ENCODE assay signal across 9 mouse cellular contexts in the genomic region with DNA sequence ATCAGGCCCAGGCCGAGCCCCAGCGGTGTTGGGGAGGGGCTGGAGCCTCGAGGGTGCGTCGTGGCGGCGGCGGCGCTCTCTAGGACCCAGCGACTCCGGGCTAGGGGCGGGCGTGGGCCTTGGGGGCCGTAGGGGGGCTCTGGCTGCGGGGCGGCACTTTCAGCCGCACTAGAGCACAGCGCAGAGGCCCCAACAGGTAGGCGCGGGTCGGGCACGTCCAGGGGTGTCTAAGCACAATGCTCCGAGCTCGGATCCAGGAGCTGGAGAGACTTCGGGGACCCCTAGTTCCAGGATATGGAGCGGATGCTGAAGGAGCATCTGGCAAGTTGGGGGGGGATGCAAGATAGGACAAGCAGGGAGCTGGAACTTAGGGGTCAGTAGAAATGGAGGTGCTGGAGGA. TPM values are rescaled to one million over a fixed set of nuclear protein-coding genes. Genes with fewer than 3 reads are reported as not detected.
A peak's percentile ranks its signal among the peaks of the same experiment; 100 is the strongest.
DNase-seq lines count a peak whose midpoint lies in the region; ATAC-seq and TF ChIP-seq lines count a peak whose summit lies in the region.
"Had no signal": no experiment of that assay in that cellular context is flagged by ENCODE, and none has a peak within 500 bp of the region (broad histone marks: within the 10 kb centered on the region; RNA-seq: fewer than 3 reads in every experiment).

No protein-coding gene starts in this region.

- no peaks in the 10 kb centered on the region for H3K27me3 ChIP-seq in testis, adult 2 months (ENCODE audit: control insufficient read depth, insufficient read depth, low read length)
- H3K27me3 ChIP-seq in forebrain, embryonic 16.5 days (replicated peaks; ENCODE audit: control insufficient read depth, insufficient read depth, low read length), result no peaks in the 10 kb centered on the region
- no peaks in the 10 kb centered on the region for H3K27me3 ChIP-seq in limb, embryonic 11.5 days (ENCODE audit: control insufficient read depth, insufficient read depth, low read length)
- H3K27me3 ChIP-seq in midbrain, embryonic 15.5 days (replicated peaks), result no peaks in the 10 kb centered on the region

- WGBS in forebrain, embryonic 16.5 days, result 0% methylated on average over 22 of the region's 26 CpGs
- WGBS in limb, embryonic 11.5 days, result 0% methylated on average over 26 of the region's 26 CpGs
- under 1% methylated on average over 26 of the region's 26 CpGs for WGBS in midbrain, embryonic 15.5 days

- H3K9me3 ChIP-seq in forebrain, embryonic 16.5 days (ENCODE audit: control insufficient read depth, low read length), result no peaks in the 10 kb centered on the region
- no peaks in the 10 kb centered on the region for H3K9me3 ChIP-seq in limb, embryonic 11.5 days (ENCODE audit: control insufficient read depth, low read length)
- no peaks in the 10 kb centered on the region for H3K9me3 ChIP-seq in midbrain, embryonic 15.5 days

- no peak for TF ChIP-seq POLR2A in testis, adult 2 months (IDR thresholded peaks at IDR 0.05; ENCODE audit: control insufficient read depth, low read depth, low read length)

- H3K4me2 ChIP-seq in forebrain, embryonic 16.5 days (ENCODE audit: low read length), result peak overlapping the region; percentile 94
- H3K4me2 ChIP-seq in limb, embryonic 11.5 days (ENCODE audit: low read depth, severe bottlenecking), result peak overlapping the region; percentile 93
- H3K4me2 ChIP-seq in midbrain, embryonic 15.5 days, result peak overlapping the region; percentile 64

- H3K9ac ChIP-seq in forebrain, embryonic 16.5 days (replicated peaks; ENCODE audit: low read depth, low read length), result peak overlapping the region; percentile 92
- H3K9ac ChIP-seq in limb, embryonic 11.5 days (ENCODE audit: low read length), result peak overlapping the region; percentile 75
- peak overlapping the region; percentile 59 for H3K9ac ChIP-seq in midbrain, embryonic 15.5 days

- no peak for TF ChIP-seq CTCF in testis, adult 2 months (IDR thresholded peaks at IDR 0.05; ENCODE audit: control insufficient read depth, insufficient read depth, insufficient replicate concordance, low read depth, low read length)

- no peak overlapping the region for H3K27ac ChIP-seq in testis, adult 2 months (ENCODE audit: control insufficient read depth, insufficient read depth, low read depth, low read length)
- H3K27ac ChIP-seq in forebrain, embryonic 16.5 days (ENCODE audit: low read length), result peak overlapping the region; percentile 93
- peak overlapping the region; percentile 74 for H3K27ac ChIP-seq in limb, embryonic 11.5 days (replicated peaks; ENCODE audit: low read depth, low read length)
- H3K27ac ChIP-seq in midbrain, embryonic 15.5 days, result peak overlapping the region; percentile 79

- DNase-seq in testis, postnatal 10 days (ENCODE audit: low spot score), result no peak
- DNase-seq in limb, embryonic 11.5 days (ENCODE audit: low spot score), result peak; percentile 89
- no peak for DNase-seq in urinary bladder, postnatal 10 days (ENCODE audit: low spot score)
- no peak for DNase-seq in frontal cortex, postnatal 25 days (ENCODE audit: low spot score in 2 of 2)

- H3K4me1 ChIP-seq in testis, adult 2 months (ENCODE audit: control insufficient read depth, insufficient read depth, low read length), result peaks cover 6% of the 10 kb centered on the region
- H3K4me1 ChIP-seq in forebrain, embryonic 16.5 days (replicated peaks; ENCODE audit: control insufficient read depth, insufficient read depth, low read length), result peaks cover 29% of the 10 kb centered on the region
- H3K4me1 ChIP-seq in limb, embryonic 11.5 days (ENCODE audit: control insufficient read depth, insufficient read depth, low read length), result peaks cover 17% of the 10 kb centered on the region
- peaks cover 38% of the 10 kb centered on the region for H3K4me1 ChIP-seq in midbrain, embryonic 15.5 days

- H3K4me3 ChIP-seq in testis, adult 2 months (ENCODE audit: control insufficient read depth, low read depth, low read length), result peak overlapping the region; percentile 39
- peak overlapping the region; percentile 91 for H3K4me3 ChIP-seq in forebrain, embryonic 16.5 days (replicated peaks; ENCODE audit: low read length)
- peak overlapping the region; percentile 54 for H3K4me3 ChIP-seq in limb, embryonic 11.5 days (ENCODE audit: low read depth, low read length)
- peak overlapping the region; percentile 67 for H3K4me3 ChIP-seq in midbrain, embryonic 15.5 days
- H3K4me3 ChIP-seq: megakaryocyte, embryonic 14.5 days had no signal

- ATAC-seq in forebrain, embryonic 16.5 days, result peak; percentile 86
- ATAC-seq in limb, embryonic 11.5 days (ENCODE audit: insufficient number of reproducible peaks, low FRiP score, low TSS enrichment, low read depth), result peak; percentile 81
- peak; percentile 86 for ATAC-seq in midbrain, embryonic 15.5 days (replicated peaks)
- ATAC-seq in erythroid progenitor cell, adult 5-6 weeks (replicated peaks; ENCODE audit: low FRiP score, poor library complexity, severe bottlenecking), result no peak

- no peaks in the 10 kb centered on the region for H3K36me3 ChIP-seq in testis, adult 2 months (ENCODE audit: control insufficient read depth, insufficient read depth, low read length)
- H3K36me3 ChIP-seq in forebrain, embryonic 16.5 days (ENCODE audit: control insufficient read depth, insufficient read depth), result peaks cover 26% of the 10 kb centered on the region
- H3K36me3 ChIP-seq in limb, embryonic 11.5 days (ENCODE audit: control insufficient read depth, insufficient read depth, low read length), result peaks cover 34% of the 10 kb centered on the region
- H3K36me3 ChIP-seq in midbrain, embryonic 15.5 days (replicated peaks), result peaks cover 33% of the 10 kb centered on the region

RNA-seq across cellular contexts. Expression of a gene that starts 0.3 kb away (rescaled TPM):
- 2.3 and 4.7 TPM in 2 replicates for polyA plus RNA-seq in testis, adult 2 months (2012; rRNA removed)
- 190 and 202 TPM in 2 replicates for polyA plus RNA-seq in forebrain, embryonic 16.5 days (2015; fragmentation: Nextera tagmentation; extraction: Ambion mirVana)
- polyA plus RNA-seq in limb, embryonic 11.5 days (2014; fragmentation: Nextera tagmentation; extraction: Ambion mirVana), result 485 and 517 TPM in 2 replicates
- polyA plus RNA-seq in midbrain, embryonic 15.5 days (2015; fragmentation: Nextera tagmentation; extraction: Ambion mirVana), result 153 and 181 TPM in 2 replicates
- not detected in 2 replicates for total RNA-seq in erythroid progenitor cell, adult 5-6 weeks (2015; ENCODE audit: low replicate concordance)
- total RNA-seq in erythroid progenitor cell, adult 5-6 weeks (2017; ENCODE audit: low replicate concordance), result not detected in 2 replicates

RNA-seq across cellular contexts. Expression of a gene that starts 23.9 kb away (rescaled TPM):
- polyA plus RNA-seq in testis, adult 2 months (2012; rRNA removed), result 40.8 and 41.6 TPM in 2 replicates
- 126 and 142 TPM in 2 replicates for polyA plus RNA-seq in forebrain, embryonic 16.5 days (2015; fragmentation: Nextera tagmentation; extraction: Ambion mirVana)
- polyA plus RNA-seq in limb, embryonic 11.5 days (2014; fragmentation: Nextera tagmentation; extraction: Ambion mirVana), result 27.8 and 28.7 TPM in 2 replicates
- 189 and 193 TPM in 2 replicates for polyA plus RNA-seq in midbrain, embryonic 15.5 days (2015; fragmentation: Nextera tagmentation; extraction: Ambion mirVana)
- 4.2 and 10.8 TPM in 2 replicates for total RNA-seq in erythroid progenitor cell, adult 5-6 weeks (2015; ENCODE audit: low replicate concordance)
- 6.0 and 18.0 TPM in 2 replicates for total RNA-seq in erythroid progenitor cell, adult 5-6 weeks (2017; ENCODE audit: low replicate concordance)

RNA-seq across cellular contexts. Expression of a gene that starts 49.5 kb away (rescaled TPM):
- polyA plus RNA-seq in testis, adult 2 months (2012; rRNA removed), result 97.1 and 102 TPM in 2 replicates
- polyA plus RNA-seq in forebrain, embryonic 16.5 days (2015; fragmentation: Nextera tagmentation; extraction: Ambion mirVana), result 420 and 438 TPM in 2 replicates
- 403 and 421 TPM in 2 replicates for polyA plus RNA-seq in limb, embryonic 11.5 days (2014; fragmentation: Nextera tagmentation; extraction: Ambion mirVana)
- 442 and 447 TPM in 2 replicates for polyA plus RNA-seq in midbrain, embryonic 15.5 days (2015; fragmentation: Nextera tagmentation; extraction: Ambion mirVana)
- 44.3 and 52.0 TPM in 2 replicates for total RNA-seq in erythroid progenitor cell, adult 5-6 weeks (2015; ENCODE audit: low replicate concordance)
- 21.6 and 53.0 TPM in 2 replicates for total RNA-seq in erythroid progenitor cell, adult 5-6 weeks (2017; ENCODE audit: low replicate concordance)

RNA-seq across cellular contexts. Expression of a gene that starts 49.8 kb away (rescaled TPM):
- polyA plus RNA-seq in testis, adult 2 months (2012; rRNA removed), result 12.5 and 15.8 TPM in 2 replicates
- polyA plus RNA-seq in forebrain, embryonic 16.5 days (2015; fragmentation: Nextera tagmentation; extraction: Ambion mirVana), result 6.2 and 6.7 TPM in 2 replicates
- 8.7 and 9.0 TPM in 2 replicates for polyA plus RNA-seq in limb, embryonic 11.5 days (2014; fragmentation: Nextera tagmentation; extraction: Ambion mirVana)
- polyA plus RNA-seq in midbrain, embryonic 15.5 days (2015; fragmentation: Nextera tagmentation; extraction: Ambion mirVana), result 7.0 and 8.9 TPM in 2 replicates
- total RNA-seq in erythroid progenitor cell, adult 5-6 weeks (2015; ENCODE audit: low replicate concordance), result 0.36 TPM in 1 of 2 replicates, not detected in the other
- total RNA-seq in erythroid progenitor cell, adult 5-6 weeks (2017; ENCODE audit: low replicate concordance), result 1.4 TPM in 1 of 2 replicates, not detected in the other

Comparison
In these comparisons a context has a peak if more than half of its experiments do, and no peak if none do; other contexts are left out.
1. H3K4me3 ChIP-seq: peak in every context shown above with its lines; median percentile 91 in forebrain, embryonic 16.5 days; 67 in midbrain, embryonic 15.5 days; 54 in limb, embryonic 11.5 days; 39 in testis, adult 2 months.
2. RNA of a gene that starts 0.3 kb away (polyA plus RNA-seq): 485 to 517 TPM in limb, embryonic 11.5 days, 190 to 202 TPM in forebrain, embryonic 16.5 days and 153 to 181 TPM in midbrain, embryonic 15.5 days; 2.3 to 4.7 TPM in testis, adult 2 months; every median in the first group is over 10 times any median in the second.
3. Peak in every context shown above with its lines, with median percentiles within 50 percentile points of each other: H3K4me2 ChIP-seq and H3K9ac ChIP-seq.